Mouse (Mus musculus): ENCODE data around the gene Ncor2.

Ncor2 gene

GRCm38 (mm10) chr5:125071919-125072318 lies 107.1 kb downstream of the Ncor2 start:
- intact Hi-C loops (cut with DNase I): no loop called here

- intact Hi-C loops (cut with DNase I): no loop called here
These were observed 108.6 kb downstream of the Ncor2 start for GRCm38 (mm10) chr5:125070399-125070798.

GRCm38 (mm10) chr5:125069916-125070315 lies 109.1 kb downstream of the Ncor2 start:
- intact Hi-C loops (cut with DNase I): loop anchor here (10.0 kb wide), 1 partner anchor 195 kb away; no protein-coding TSS in a partner anchor

- intact Hi-C loops (cut with DNase I): loop anchor here (10.0 kb wide), 1 partner anchor 195 kb away; no protein-coding TSS in a partner anchor
These were observed 109.6 kb downstream of the Ncor2 start for GRCm38 (mm10) chr5:125069426-125069825.

GRCm38 (mm10) chr5:125068371-125068951 lies 110.6 kb downstream of the Ncor2 start:
- intact Hi-C loops (cut with DNase I): loop anchor here (10.0 kb wide), 1 partner anchor 196 kb away; no protein-coding TSS in a partner anchor

GRCm38 (mm10) chr5:125067673-125068072 lies 111.3 kb downstream of the Ncor2 start:
- intact Hi-C loops (cut with DNase I): loop anchor here (10.0 kb wide), 1 partner anchor 197 kb away; no protein-coding TSS in a partner anchor

- intact Hi-C loops (cut with DNase I): loop anchor here (10.0 kb wide), 1 partner anchor 198 kb away; no protein-coding TSS in a partner anchor
These were observed 112.2 kb downstream of the Ncor2 start for GRCm38 (mm10) chr5:125066479-125067471.

GRCm38 (mm10) chr5:125063015-125063414 lies 116.0 kb downstream of the Ncor2 start:
- intact Hi-C loops (cut with DNase I): loop anchor here (10.0 kb wide), 1 partner anchor 202 kb away; no protein-coding TSS in a partner anchor

GRCm38 (mm10) chr5:125058267-125058668 lies 120.8 kb downstream of the Ncor2 start:
- intact Hi-C loops (cut with DNase I): no loop called here

GRCm38 (mm10) chr5:125057555-125058266 lies 121.3 kb downstream of the Ncor2 start:
- intact Hi-C loops (cut with DNase I): no loop called here

- intact Hi-C loops (cut with DNase I): no loop called here
These were observed 122.1 kb downstream of the Ncor2 start for GRCm38 (mm10) chr5:125056696-125057554.

- intact Hi-C loops (cut with DNase I): no loop called here
These were observed 122.7 kb downstream of the Ncor2 start for GRCm38 (mm10) chr5:125056331-125056695.

GRCm38 (mm10) chr5:125055901-125056300 lies 123.1 kb downstream of the Ncor2 start:
- intact Hi-C loops (cut with DNase I): no loop called here

- intact Hi-C loops (cut with DNase I): no loop called here
These were observed 125.4 kb downstream of the Ncor2 start for GRCm38 (mm10) chr5:125053661-125054060.

- intact Hi-C loops (cut with DNase I): no loop called here
These were observed 126.2 kb downstream of the Ncor2 start for GRCm38 (mm10) chr5:125052603-125053488.

GRCm38 (mm10) chr5:125052237-125052602 lies 126.8 kb downstream of the Ncor2 start:
- intact Hi-C loops (cut with DNase I): no loop called here

GRCm38 (mm10) chr5:125049481-125049880 lies 129.5 kb downstream of the Ncor2 start:
- intact Hi-C loops (cut with DNase I): no loop called here

- intact Hi-C loops (cut with DNase I): no loop called here
These were observed 132.6 kb downstream of the Ncor2 start for GRCm38 (mm10) chr5:125046436-125046835.

GRCm38 (mm10) chr5:125045202-125045601 lies 133.8 kb downstream of the Ncor2 start:
- intact Hi-C loops (cut with DNase I): no loop called here
